ENCODE assay signal across 12 mouse cellular contexts in genomic region chr15:87334430-87334829, GRCm38 (mm10).
DNase-seq lines count a peak whose midpoint lies in the region; ATAC-seq and TF ChIP-seq lines count a peak whose summit lies in the region.
"Had no signal": no experiment of that assay in that cellular context is flagged by ENCODE, and none has a peak within 500 bp of the region (broad histone marks: within the 10 kb centered on the region; RNA-seq: fewer than 3 reads in every experiment).

No protein-coding gene starts in this region.

- no peak for TF ChIP-seq POLR2A in brain, embryonic 14.5 days (IDR thresholded peaks at IDR 0.05; ENCODE audit: borderline replicate concordance, extremely low read depth, insufficient read depth, insufficient read length, poor library complexity, severe bottlenecking)

- no peak overlapping the region for H3K4me2 ChIP-seq in hindbrain, embryonic 11.5 days (replicated peaks; ENCODE audit: low read depth, low read length)
- H3K4me2 ChIP-seq in hindbrain, embryonic 14.5 days (replicated peaks): no peak overlapping the region
- no peak overlapping the region for H3K4me2 ChIP-seq in neural tube, embryonic 15.5 days
- no peak overlapping the region for H3K4me2 ChIP-seq in kidney, embryonic 15.5 days
- H3K4me2 ChIP-seq: heart, embryonic 15.5 days had no signal

- no peaks in the 10 kb centered on the region for H3K36me3 ChIP-seq in hindbrain, embryonic 11.5 days (ENCODE audit: control insufficient read depth, insufficient read depth, low read length)
- H3K36me3 ChIP-seq in hindbrain, embryonic 14.5 days (replicated peaks; ENCODE audit: control insufficient read depth, insufficient read depth): no peaks in the 10 kb centered on the region
- H3K36me3 ChIP-seq in neural tube, embryonic 15.5 days: no peaks in the 10 kb centered on the region
- no peaks in the 10 kb centered on the region for H3K36me3 ChIP-seq in kidney, embryonic 15.5 days
- H3K36me3 ChIP-seq: heart, embryonic 15.5 days had no signal

- WGBS in hindbrain, embryonic 11.5 days: 67% methylated on average over 4 of the region's 4 CpGs
- 76% methylated on average over 4 of the region's 4 CpGs for WGBS in hindbrain, embryonic 14.5 days
- WGBS in neural tube, embryonic 15.5 days: 80% methylated on average over 4 of the region's 4 CpGs
- WGBS in kidney, embryonic 15.5 days: 78% methylated on average over 4 of the region's 4 CpGs

- no peak overlapping the region for H3K9ac ChIP-seq in hindbrain, embryonic 11.5 days (ENCODE audit: low read depth, low read length)
- no peak overlapping the region for H3K9ac ChIP-seq in hindbrain, embryonic 14.5 days
- no peak overlapping the region for H3K9ac ChIP-seq in neural tube, embryonic 15.5 days (replicated peaks)
- no peak overlapping the region for H3K9ac ChIP-seq in kidney, embryonic 15.5 days
- H3K9ac ChIP-seq: heart, embryonic 15.5 days had no signal

- no peaks in the 10 kb centered on the region for H3K9me3 ChIP-seq in hindbrain, embryonic 11.5 days (ENCODE audit: control insufficient read depth, low read length)
- H3K9me3 ChIP-seq in hindbrain, embryonic 14.5 days (ENCODE audit: control insufficient read depth, low read length): no peaks in the 10 kb centered on the region
- H3K9me3 ChIP-seq in neural tube, embryonic 15.5 days (replicated peaks): no peaks in the 10 kb centered on the region
- H3K9me3 ChIP-seq in kidney, embryonic 15.5 days (replicated peaks): no peaks in the 10 kb centered on the region
- H3K9me3 ChIP-seq: heart, embryonic 15.5 days had no signal

- no peak for ATAC-seq in hindbrain, embryonic 11.5 days (ENCODE audit: low FRiP score)
- ATAC-seq in hindbrain, embryonic 14.5 days (ENCODE audit: low FRiP score): no peak
- ATAC-seq in neural tube, embryonic 15.5 days (ENCODE audit: low FRiP score): no peak
- ATAC-seq in kidney, embryonic 15.5 days (replicated peaks; ENCODE audit: low FRiP score): no peak
- ATAC-seq: midbrain, embryonic 16.5 days had no signal

- no peaks in the 10 kb centered on the region for H3K27me3 ChIP-seq in hindbrain, embryonic 11.5 days (ENCODE audit: control insufficient read depth, insufficient read depth, low read length)
- no peaks in the 10 kb centered on the region for H3K27me3 ChIP-seq in hindbrain, embryonic 14.5 days (ENCODE audit: control insufficient read depth, insufficient read depth, low read length)
- H3K27me3 ChIP-seq in neural tube, embryonic 15.5 days (replicated peaks): no peaks in the 10 kb centered on the region
- no peaks in the 10 kb centered on the region for H3K27me3 ChIP-seq in kidney, embryonic 15.5 days
- H3K27me3 ChIP-seq: CH12.LX; heart, embryonic 15.5 days had no signal

- H3K27ac ChIP-seq in hindbrain, embryonic 11.5 days (ENCODE audit: low read depth, low read length): no peak overlapping the region
- no peak overlapping the region for H3K27ac ChIP-seq in hindbrain, embryonic 14.5 days
- H3K27ac ChIP-seq in neural tube, embryonic 15.5 days (replicated peaks): no peak overlapping the region
- H3K27ac ChIP-seq in kidney, embryonic 15.5 days: no peak overlapping the region
- H3K27ac ChIP-seq: heart, embryonic 15.5 days had no signal

- peak; percentile 40; the same call in 1 of the 2 replicates for TF ChIP-seq CTCF in brain, embryonic 14.5 days (IDR thresholded peaks at IDR 0.05; ENCODE audit: borderline replicate concordance, extremely low read depth, insufficient read depth, insufficient read length)

- H3K4me3 ChIP-seq in hindbrain, embryonic 11.5 days (ENCODE audit: low read depth, low read length): no peak overlapping the region
- H3K4me3 ChIP-seq in hindbrain, embryonic 14.5 days (replicated peaks; ENCODE audit: low read length): no peak overlapping the region
- H3K4me3 ChIP-seq in neural tube, embryonic 15.5 days (replicated peaks): no peak overlapping the region
- no peak overlapping the region for H3K4me3 ChIP-seq in kidney, embryonic 15.5 days (replicated peaks)
- H3K4me3 ChIP-seq: heart, embryonic 15.5 days had no signal

- H3K4me1 ChIP-seq in hindbrain, embryonic 11.5 days (replicated peaks; ENCODE audit: control insufficient read depth, insufficient read depth, low read length): no peaks in the 10 kb centered on the region
- 0 out of 2 replicates have a peak, but pooled peaks cover 9% of the 10 kb centered on the region for H3K4me1 ChIP-seq in hindbrain, embryonic 14.5 days (replicated peaks; ENCODE audit: control insufficient read depth, insufficient read depth, low read length)
- peaks cover 13% of the 10 kb centered on the region for H3K4me1 ChIP-seq in neural tube, embryonic 15.5 days
- no peaks in the 10 kb centered on the region for H3K4me1 ChIP-seq in kidney, embryonic 15.5 days
- H3K4me1 ChIP-seq: heart, embryonic 15.5 days had no signal

- peak; percentile 50 for DNase-seq in hindbrain, embryonic 11.5 days (ENCODE audit: low spot score)
- no peak for DNase-seq in hindbrain, embryonic 14.5 days (ENCODE audit: low spot score)
- DNase-seq in neural tube, embryonic 10.5 days (ENCODE audit: extremely low spot score, low spot score): peak; percentile 22
- DNase-seq in brain, embryonic 14.5 days (ENCODE audit: low read depth): no peak
- peak; percentile 56 for DNase-seq in testis, postnatal 10 days (ENCODE audit: low spot score)
- DNase-seq in cerebellum, postnatal 36 days: no peak
- DNase-seq: thymus, postnatal 25 days had no signal

Comparison
In these comparisons a context has a peak if more than half of its experiments do, and no peak if none do; other contexts are left out.
1. DNase-seq: peak in hindbrain, embryonic 11.5 days (single experiment), neural tube, embryonic 10.5 days (single experiment) and testis, postnatal 10 days (single experiment); none in hindbrain, embryonic 14.5 days (single experiment), brain, embryonic 14.5 days (single experiment) and cerebellum, postnatal 36 days (0 of 2).